Mouse (Mus musculus) cerebellum, adult 2 months (tissue): ENCODE measurements around the gene Izumo2. TPM values are rescaled to one million over a fixed set of nuclear protein-coding genes. Genes with fewer than 3 reads are reported as not detected.

ENCODE experiments used
- DNase-seq, 2 experiments: peaks; one replicate each; pipeline ENCODE4 v3.0.0; 2021
- H3K27ac ChIP-seq: fragments of 200-500 bp; 2 replicates; pipeline ENCODE4 v1.5.1; 2012; ENCODE audit warnings: low read length, control low read depth, inconsistent platforms; ENCODE audit not compliant: insufficient read depth
- H3K27me3 ChIP-seq: fragments of 200-500 bp; 2 replicates; pipeline ENCODE4 v1.6.1; 2012; ENCODE audit warnings: inconsistent platforms, mild to moderate bottlenecking, low read length, moderate library complexity; ENCODE audit not compliant: control insufficient read depth, insufficient read depth
- H3K4me1 ChIP-seq: fragments of 200-500 bp; 2 replicates; pipeline ENCODE4 v1.6.1; 2011; ENCODE audit warnings: low read length; ENCODE audit not compliant: control insufficient read depth, insufficient read depth
- H3K4me3 ChIP-seq: fragments of 200-500 bp; replicated peaks from 2 replicates; pipeline ENCODE3; 2011; ENCODE audit warnings: mild to moderate bottlenecking, low read depth, low read length, control low read depth; ENCODE audit not compliant: insufficient read depth
- CTCF ChIP-seq: fragments of 200-500 bp; IDR thresholded peaks from 2 replicates; pipeline ENCODE4 v1.5.1; 2011; ENCODE audit warnings: low read depth, mild to moderate bottlenecking, control low read depth, low read length, moderate library complexity, borderline replicate concordance; ENCODE audit not compliant: insufficient read depth
- POLR2A ChIP-seq: fragments of 200-500 bp; IDR thresholded peaks from 2 replicates; pipeline ENCODE4 v1.6.1; 2011; ENCODE audit warnings: low read length, control low read depth, borderline replicate concordance; ENCODE audit not compliant: insufficient read depth
- WGBS: fragments of 180-500 bp; shearing (Covaris S2); methylation state at CpG from one replicate; pipeline ENCODE4 v1.1.7; 2018; 5-methylcytosine and 5-hydroxymethylcytosine counted together
- polyA plus RNA-seq: library from polyadenylated mRNA; depleted of rRNA; stranded (reverse); fragments of >200 nt; gene quantifications from 2 replicates; pipeline ENCODE4 v1.2.3, GENCODE M21; 2012

Gene Izumo2
- polyA plus RNA-seq, 1 experiment: not detected

DNA sequence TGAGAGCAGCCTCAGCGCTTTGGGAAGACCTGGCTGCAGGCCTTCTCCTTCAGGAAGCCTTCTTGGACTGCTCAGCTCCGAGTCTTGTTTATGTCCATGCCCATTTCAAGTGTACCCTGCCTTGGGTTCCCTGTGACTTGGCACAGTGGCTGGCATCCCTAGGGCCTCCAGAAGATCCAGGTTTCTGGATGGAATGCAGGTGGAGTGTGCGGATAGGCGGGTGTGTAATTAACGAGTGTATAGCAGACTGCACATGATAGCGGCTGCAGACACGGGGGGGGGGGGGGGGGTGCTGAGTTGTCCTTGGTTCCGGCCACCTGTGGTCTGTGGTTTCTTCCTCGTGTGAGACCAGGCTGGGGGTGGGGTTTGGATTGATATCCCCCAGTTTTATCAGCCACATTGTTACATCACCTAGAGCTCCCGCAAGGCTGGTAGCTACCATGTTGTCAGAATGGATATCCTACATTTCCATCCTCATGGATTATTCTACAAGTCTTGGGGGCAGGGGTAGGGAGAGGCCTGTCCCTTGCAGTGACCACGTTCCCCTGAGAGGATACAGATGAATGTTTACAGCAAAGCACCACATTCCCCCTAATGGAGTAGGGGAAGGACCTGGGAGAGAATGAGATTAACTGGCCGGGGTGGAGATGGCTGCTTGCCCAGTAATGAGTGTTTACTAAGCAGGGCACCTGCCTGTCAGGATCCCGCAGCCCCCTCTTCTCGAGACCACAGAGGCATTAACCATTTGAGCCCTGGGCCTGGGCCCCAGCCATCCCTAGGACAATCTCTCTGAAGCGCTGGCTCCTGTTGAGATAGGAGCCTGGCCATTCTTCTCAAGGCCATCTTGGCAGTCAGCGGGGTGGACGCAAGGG, 22.8 kb upstream of the Izumo2 start:
- no peak for TF ChIP-seq POLR2A
- no peak for TF ChIP-seq CTCF
- no peak for DNase-seq
- Histone ChIP-seq H3K4me3 (no peak overlapping the region), H3K27me3 (no peaks in the 10 kb centered on the region), H3K4me1 (no peaks in the 10 kb centered on the region; the same call in 1 of the 2 replicates), H3K27ac (no peak overlapping the region)
- WGBS: 50% methylated on average over 17 of the region's 17 CpGs

DNA sequence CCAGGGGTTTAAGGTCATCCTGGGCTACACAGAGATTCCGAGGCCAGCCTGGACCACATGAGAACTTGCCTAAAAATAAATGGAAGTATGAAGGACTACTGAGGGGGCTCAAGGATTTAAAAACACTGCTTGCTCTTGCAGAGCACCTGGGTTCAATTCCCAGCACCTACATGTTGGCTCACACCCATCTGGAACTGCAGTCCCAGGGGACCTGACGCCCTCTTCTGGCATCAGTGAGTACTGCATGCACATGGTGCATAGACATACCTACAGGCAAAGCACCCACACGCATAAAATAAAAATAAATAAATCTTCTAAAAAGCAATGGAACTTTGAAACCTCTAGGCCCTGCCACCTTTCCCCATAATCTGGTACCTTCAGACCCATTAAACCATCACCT, 19.7 kb upstream of the Izumo2 start:
- no peaks in the 10 kb centered on the region; the same call in 1 of the 2 replicates for H3K4me1 ChIP-seq
- H3K4me3 ChIP-seq: no peak overlapping the region
- DNase-seq: peak in 1 of 2 experiments; percentile 48
- WGBS: 75% methylated on average over 3 of the region's 3 CpGs
- no peaks in the 10 kb centered on the region for H3K27me3 ChIP-seq
- H3K27ac ChIP-seq: no peak overlapping the region
- TF ChIP-seq POLR2A: no peak
- TF ChIP-seq CTCF: peak; percentile 43; the same call in 1 of the 2 replicates

GRCm38 (mm10) chr7:44689331-44689730, 19.2 kb upstream of the Izumo2 start:
- Histone ChIP-seq H3K27me3 (no peaks in the 10 kb centered on the region), H3K4me1 (no peaks in the 10 kb centered on the region; the same call in 1 of the 2 replicates), H3K4me3 (no peak overlapping the region), H3K27ac (no peak overlapping the region)
- TF ChIP-seq POLR2A (no peak), CTCF (no peak)
- 38% methylated on average over 7 of the region's 7 CpGs for WGBS
- DNase-seq: peak; percentile 72 to 83

DNA sequence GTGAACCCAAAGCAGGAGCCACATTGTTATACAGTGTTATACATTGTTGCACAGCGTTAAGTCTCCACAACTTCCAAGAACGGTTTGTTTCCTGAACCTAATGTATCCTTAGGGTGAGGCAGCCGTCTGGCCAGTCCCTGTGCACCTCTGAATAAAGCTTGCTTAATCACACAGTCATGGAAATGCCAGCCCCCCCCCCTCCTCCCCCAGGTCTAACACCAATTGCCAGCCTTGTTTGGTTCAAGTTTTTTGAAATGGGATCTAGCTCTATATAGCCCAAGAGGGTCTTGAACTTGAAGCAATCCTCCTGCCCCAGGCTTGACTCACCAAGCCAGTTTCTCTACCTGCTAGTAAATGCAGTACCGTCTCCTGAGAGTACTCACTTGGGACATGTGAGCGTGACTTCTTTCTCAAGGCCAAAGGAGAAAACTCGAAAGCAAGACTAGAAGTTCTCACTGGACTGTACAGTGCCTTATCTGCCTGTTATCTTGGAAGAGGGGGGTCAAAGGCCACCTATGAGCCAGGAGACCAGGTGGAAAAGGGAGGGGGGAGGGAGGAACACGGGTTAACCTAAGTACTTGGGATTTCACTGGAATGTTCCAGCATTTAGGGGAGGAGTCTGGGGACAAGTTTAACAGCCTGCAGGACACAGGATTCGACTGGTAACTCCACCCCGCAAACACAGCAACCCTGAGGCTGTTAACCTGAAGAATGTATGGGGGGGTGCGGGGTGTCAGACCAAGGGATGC, 14.9 kb upstream of the Izumo2 start:
- TF ChIP-seq POLR2A: no peak
- no peak for TF ChIP-seq CTCF
- no peaks in the 10 kb centered on the region for H3K27me3 ChIP-seq
- 76% methylated on average over 10 of the region's 10 CpGs for WGBS
- no peak for DNase-seq
- H3K27ac ChIP-seq: no peak overlapping the region
- H3K4me3 ChIP-seq: no peak overlapping the region
- H3K4me1 ChIP-seq: peaks cover 10% of the 10 kb centered on the region

DNA sequence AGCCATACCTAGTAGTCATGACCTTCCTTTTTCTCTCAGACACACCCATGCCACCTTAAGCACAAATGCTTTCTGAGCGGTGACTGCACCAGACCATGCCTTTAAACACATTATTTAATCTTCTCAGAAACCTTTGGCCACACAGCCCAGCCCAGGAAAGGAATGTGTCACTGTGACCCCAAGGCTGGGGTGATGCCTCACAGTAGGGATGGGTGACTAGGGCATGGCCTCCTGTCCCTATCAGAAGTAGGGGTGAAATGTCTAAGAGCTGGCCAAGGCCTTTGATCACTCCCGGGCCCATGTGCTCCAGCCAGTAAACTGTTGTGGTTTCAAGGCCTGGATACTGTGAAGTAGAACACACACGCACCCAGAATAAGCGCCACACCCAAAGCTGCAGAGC, 13.3 kb upstream of the Izumo2 start:
- 95% methylated on average over 4 of the region's 4 CpGs for WGBS
- no peak overlapping the region for H3K4me3 ChIP-seq
- peaks cover 10% of the 10 kb centered on the region for H3K4me1 ChIP-seq
- H3K27me3 ChIP-seq: no peaks in the 10 kb centered on the region
- no peak for TF ChIP-seq POLR2A
- TF ChIP-seq CTCF: no peak
- H3K27ac ChIP-seq: no peak overlapping the region
- no peak for DNase-seq

- 15% methylated on average over 20 of the region's 20 CpGs for WGBS
- Histone ChIP-seq H3K4me3 (no peak overlapping the region), H3K4me1 (peaks cover 10% of the 10 kb centered on the region), H3K27ac (no peak overlapping the region), H3K27me3 (no peaks in the 10 kb centered on the region)
- no peak for TF ChIP-seq POLR2A
- DNase-seq: peak; percentile 78 to 81
Measured at GRCm38 (mm10) chr7:44697191-44697710, 11.3 kb upstream of the Izumo2 start.

DNA sequence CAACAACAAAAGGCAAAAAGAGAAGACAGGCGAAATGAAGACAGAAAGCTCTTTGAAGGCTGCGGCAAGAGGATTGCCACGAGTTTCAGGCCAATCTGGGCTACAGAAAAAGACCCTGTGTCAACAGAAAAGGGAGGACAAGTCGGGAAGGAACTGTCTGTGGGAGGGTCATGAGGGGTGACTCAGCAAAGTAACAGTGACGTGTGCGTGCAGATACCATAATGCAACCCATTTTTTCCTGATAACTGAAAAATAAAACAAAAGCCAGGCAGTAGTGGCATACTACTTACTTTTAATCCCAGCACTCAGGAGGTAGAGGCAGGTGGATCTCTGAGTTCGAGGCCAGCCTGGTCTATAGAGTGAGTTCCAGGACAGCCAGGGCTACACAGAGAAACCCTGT, 10.6 kb upstream of the Izumo2 start:
- peaks cover 10% of the 10 kb centered on the region for H3K4me1 ChIP-seq
- no peak overlapping the region for H3K4me3 ChIP-seq
- TF ChIP-seq CTCF (no peak), POLR2A (no peak)
- DNase-seq: no peak
- no peak overlapping the region for H3K27ac ChIP-seq
- 84% methylated on average over 7 of the region's 7 CpGs for WGBS
- no peaks in the 10 kb centered on the region for H3K27me3 ChIP-seq
